Mouse (Mus musculus) spleen, postnatal 36 days (tissue): ENCODE data around the gene Jazf1.

Experiments
- DNase-seq, 2 experiments: peaks; one replicate each; pipeline ENCODE4 v3.0.0; 2022; ENCODE audit warnings: low spot score in 2 of 2, mixed read lengths in 1 of 2

The Jazf1 gene

GRCm38 (mm10) chr6:53067989-53068874 is at the start of gene Jazf1:
Gene Jazf1 (minus strand): TSS chr6:53068631.
- DNase-seq = peak; percentile 32 to 59

DNA sequence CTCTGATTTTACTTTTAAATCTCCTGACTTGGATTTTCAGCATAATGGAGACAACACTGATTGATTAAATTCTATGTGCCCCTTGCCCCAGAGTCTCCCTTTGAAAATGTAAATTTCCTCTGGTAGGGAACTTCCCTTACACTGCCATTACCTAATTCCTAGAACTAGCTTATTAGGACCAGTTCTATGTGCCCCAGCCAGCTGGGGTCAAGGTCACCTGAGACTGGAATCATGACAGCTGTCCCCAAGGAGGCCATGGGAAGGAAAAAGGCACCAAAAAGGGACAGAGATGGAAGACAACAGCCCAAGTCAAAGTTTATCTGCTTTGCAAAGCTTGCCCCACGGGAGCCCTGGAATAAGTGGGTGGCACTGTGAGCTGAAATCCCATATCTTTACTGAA is 49.4 kb upstream of the Jazf1 start:
- DNase-seq = no peak

- DNase-seq = no peak
Observed at GRCm38 (mm10) chr6:53086879-53087278, 18.4 kb upstream of the Jazf1 start.

DNA sequence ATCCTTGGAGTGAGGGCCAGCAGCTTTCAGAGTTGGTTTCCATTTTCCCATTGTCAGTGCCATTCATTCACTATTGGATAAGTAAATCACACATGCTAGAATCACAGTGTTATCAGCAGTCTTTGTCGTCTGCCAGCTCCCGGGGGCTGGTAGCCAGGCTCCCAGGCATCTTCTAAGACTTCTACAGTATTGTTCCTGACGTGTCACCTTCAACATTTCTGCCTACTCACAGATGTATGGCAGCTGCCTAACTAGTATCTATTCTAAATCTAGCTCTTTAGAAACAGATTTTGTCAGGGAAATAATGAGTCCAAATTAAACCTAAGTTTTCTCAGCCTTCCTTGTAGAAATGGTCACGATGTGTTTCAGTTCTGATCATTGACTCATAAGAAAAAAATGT is 12.8 kb upstream of the Jazf1 start:
- no peak for DNase-seq

- no peak for DNase-seq
Observed at GRCm38 (mm10) chr6:53078671-53079070, 10.2 kb upstream of the Jazf1 start.

DNA sequence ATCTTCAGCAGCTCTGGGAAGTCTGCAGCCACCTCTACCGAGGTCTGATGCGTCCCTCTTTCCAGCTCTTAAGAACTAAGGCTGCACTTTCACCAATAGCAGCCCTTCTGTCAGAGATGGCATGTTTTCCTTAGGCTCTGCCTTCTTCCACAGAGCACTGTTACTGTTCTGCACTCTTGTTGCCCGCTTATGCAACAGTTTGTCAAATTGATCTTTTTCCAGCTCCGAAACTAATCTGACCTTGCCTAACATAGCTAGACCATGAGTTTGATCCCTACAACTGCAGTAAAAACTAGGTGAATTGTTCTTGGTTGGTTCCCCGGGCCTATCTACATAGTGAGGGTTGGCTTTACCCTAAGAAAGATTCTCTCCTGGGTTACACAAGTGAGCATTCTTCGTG is 3.3 kb upstream of the Jazf1 start:
- DNase-seq = no peak

DNA sequence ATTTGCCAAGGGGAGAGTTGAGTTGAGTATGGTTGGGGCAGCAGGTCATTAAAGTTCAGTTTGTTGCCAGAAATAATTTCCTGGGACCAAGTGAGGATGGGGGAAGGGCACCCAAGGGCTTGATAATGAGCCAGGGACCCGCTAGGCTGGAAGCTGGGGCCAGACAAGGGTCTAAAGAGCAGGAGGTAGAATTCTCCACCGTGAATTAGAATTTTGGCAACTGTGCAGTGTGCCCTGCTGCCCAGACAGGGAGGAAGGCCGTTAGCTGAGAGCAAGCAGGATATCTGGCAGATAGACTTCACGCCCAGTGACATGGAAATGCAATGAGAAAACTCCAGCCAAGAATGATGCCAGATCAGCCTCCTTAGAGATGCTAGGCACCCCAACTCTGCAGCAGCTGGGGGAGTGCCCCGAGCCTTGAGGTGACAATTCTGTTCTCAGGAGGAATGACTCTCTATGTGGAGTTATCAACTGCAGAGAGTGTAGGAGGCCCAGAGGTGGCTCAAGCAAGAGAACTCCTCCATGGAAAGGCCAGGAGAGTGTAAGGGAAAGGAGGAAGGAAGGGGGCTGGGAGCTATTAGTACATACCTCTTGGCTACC is 1.6 kb upstream of the Jazf1 start:
- DNase-seq = no peak

DNA sequence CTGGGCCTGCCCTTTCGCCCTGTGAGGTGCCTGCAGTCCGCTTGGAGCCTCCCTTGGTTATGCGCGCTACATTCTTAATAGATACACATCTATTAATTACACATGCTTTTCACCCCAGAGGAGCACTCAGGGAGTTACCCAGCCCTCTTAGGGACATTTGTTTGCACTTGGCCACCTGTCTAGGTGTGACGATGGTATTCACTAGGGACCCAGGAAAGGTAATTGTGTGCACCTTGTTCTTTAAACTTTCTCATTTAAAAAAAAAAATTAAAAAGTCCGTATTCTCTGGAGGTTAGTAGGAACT is 396 bp upstream of the Jazf1 start:
- no peak for DNase-seq

DNA sequence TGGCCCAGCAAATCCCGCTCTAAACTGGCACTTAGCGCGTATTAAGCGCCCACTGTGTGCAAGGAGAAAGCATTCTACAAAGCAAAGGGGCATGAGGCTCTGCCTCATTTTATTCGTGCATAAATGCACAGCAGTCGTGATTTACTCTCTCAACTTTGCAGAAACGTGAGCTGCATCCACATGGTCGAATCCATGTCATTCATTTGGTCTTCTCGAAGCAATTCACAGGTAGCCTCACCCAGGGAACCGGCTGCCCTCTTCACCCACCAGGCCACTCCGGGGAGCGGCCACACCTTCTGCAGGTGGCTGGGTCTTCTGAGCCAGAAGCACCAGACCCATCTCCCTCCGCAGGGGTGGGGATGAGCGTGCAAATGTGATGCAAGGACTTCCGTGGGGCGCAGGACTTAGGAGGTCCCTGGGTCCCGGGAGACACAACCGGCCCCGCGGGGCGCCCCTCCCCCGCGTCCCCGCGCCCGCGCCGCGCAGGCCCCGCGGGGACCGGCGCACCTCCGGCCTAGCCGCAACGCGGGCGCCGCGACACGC is 914 bp downstream of the Jazf1 start:
- no peak for DNase-seq

DNA sequence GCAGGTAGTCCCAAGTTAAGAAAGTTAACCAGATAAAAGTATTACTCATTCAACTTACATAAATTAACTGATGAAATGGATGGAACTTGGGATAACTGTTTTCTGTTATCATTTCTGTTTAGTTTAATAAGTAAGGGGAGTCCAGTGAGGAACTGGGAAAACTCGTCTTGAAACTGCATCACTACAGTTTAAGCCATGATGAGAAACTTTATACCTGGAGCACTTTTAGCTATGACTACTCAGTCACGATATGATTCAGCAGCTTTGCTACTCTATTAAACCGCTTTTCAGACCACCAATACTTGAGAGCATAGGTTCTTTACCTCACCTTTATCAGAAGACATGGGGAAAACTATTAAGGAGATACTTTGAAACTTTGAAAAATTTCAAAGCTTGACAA is 1.5 kb downstream of the Jazf1 start:
- DNase-seq = no peak

GRCm38 (mm10) chr6:53064070-53064469 is 4.4 kb downstream of the Jazf1 start:
- DNase-seq = peak; percentile 4 to 17

- no peak for DNase-seq
Observed at GRCm38 (mm10) chr6:53054909-53055308, 13.5 kb downstream of the Jazf1 start.

DNA sequence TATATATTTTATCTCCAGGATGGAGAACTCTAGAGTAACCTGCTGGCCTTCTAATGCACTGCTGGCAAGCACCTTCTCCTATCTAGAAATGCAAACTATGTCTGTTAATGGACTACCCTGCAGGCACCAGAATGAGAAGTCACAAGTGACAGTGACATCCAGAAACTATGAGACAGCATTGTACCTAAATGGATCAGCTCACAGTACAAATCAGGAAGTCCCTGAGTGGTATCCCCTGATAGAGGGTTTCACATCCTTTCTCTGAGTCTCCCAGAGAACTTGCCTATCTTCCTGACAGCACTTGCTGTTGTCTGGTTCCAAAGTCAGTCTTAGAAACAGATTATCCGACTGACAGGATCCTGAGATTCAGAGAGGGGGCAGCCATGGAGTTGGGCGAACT is 22.9 kb downstream of the Jazf1 start:
- DNase-seq = no peak

- DNase-seq = no peak
Observed at GRCm38 (mm10) chr6:53038176-53038575, 30.3 kb downstream of the Jazf1 start.

GRCm38 (mm10) chr6:53034362-53035011 is 33.9 kb downstream of the Jazf1 start:
- no peak for DNase-seq

- no peak for DNase-seq
Observed at GRCm38 (mm10) chr6:53032730-53033484, 35.5 kb downstream of the Jazf1 start.

DNA sequence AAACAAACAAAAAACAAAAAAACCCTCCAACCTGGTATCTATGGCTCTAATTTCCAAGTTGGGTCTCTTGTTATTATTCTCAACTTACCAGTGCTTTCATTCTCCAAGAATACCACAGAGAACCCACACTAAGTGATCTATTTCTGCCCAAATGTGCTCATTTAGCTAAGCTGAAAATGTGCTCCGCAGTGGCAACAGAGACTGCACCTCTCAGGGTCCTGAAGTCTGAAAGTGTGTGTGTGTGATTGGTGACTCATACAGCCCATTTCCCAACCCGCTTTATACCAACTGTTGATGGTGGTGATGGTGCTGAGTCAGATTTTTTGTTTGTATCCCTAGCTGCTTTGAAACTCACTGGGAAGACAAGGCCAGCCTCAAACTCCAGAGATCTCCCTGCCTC is 46.4 kb downstream of the Jazf1 start:
- DNase-seq = no peak

- DNase-seq = no peak
Observed at GRCm38 (mm10) chr6:53021081-53021480, 47.4 kb downstream of the Jazf1 start.

DNA sequence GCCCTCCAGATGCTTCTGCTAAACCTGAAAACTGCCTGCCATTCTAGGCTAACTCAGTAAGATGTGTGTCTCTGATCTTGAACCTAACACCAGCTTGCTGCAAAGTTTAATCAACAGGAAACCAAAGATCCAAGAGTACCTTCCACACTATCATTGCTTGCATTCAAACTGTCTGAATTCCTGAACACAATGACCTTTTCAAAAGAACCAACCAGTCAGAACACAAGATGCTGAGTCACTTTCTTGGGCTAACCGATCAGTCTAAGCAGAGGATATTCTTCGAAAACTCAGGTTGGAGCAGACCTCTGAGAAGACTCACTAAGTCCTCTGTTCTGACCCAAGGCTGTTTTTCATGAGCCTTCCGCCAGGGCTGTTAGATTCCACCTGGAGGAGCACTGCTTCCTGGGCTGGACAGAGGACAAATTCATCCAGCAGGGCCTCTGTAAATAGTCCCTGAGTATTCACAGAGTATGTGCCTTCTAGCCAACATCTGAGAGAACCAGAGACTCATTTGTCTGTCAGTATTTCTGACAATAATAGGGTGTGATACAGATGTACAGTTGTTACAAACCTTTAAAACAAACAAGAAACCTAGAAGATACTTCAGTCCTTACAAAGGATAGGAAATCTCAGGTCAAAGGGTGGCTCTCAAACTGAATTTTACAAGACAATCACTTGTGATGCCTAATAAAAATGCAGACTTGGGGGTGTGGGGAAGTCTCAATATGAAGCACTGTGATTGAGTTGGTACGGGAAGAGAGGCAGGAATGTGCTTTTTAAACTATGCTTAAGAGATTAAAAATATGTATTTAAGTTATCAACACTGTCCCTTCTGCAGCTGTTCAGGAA is 50.9 kb downstream of the Jazf1 start:
- no peak for DNase-seq

DNA sequence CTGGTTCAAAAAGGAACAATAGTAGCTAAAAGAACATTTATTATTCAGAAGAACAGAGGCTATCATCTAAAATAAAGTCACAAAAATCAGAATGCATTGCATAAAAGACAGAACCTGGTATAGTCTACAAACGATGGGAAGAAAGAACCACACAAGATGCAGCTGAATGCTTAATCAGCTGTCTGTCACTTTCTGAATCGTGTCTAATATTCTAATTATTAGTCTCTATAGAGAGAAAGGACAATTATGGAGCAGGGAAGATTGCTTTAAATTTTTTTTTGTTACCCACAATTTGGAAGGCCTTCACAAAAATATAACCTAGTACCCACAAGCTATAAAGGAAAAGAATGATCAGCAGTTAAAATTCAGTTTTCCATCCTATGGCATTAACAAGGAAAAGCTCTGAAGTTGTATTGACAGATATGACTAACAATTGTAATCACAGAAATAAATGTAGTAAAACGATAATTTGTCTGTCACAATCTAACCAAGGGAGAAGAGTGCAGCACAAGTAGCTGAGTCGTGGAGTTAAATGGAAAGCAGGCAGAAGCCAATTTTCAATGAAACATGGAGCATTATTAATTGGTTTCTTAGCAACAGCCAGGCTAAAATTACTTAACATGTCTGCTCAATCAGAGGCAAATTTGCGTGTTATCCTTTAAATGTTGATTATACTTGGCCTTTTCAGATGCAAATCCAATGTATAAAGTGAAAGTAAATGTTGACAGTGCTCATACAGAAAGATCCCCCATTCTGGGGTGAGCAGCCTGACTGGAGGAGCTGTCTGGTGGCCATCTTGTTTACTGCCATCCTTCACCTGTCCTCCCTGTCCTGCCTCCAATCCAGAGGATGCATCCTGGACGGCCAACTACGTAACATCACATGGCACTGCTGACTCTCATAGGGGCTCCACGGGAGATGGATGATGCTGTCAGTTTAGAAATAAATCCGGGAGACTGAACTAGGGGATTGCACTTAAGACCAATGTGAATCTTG is 53.7 kb downstream of the Jazf1 start:
- DNase-seq = no peak
